Mouse (Mus musculus) olfactory bulb, adult 2 months (tissue): ENCODE data around the gene Ccl3.

Source experiments
- CTCF ChIP-seq: fragments of 200-500 bp; IDR thresholded peaks from 2 replicates; pipeline ENCODE4 v1.5.1; 2012; ENCODE audit warnings: low read depth, mild to moderate bottlenecking, low read length, moderate library complexity; ENCODE audit not compliant: insufficient read depth
- POLR2A ChIP-seq: fragments of 200-500 bp; IDR thresholded peaks from 2 replicates; pipeline ENCODE4 v1.6.1; 2012; ENCODE audit warnings: mild to moderate bottlenecking, low read depth, low read length, moderate library complexity; ENCODE audit not compliant: insufficient read depth

GRCm38 (mm10) chr11:83634425-83634824 lies 14.7 kb downstream of the Ccl3 start:
- TF ChIP-seq CTCF (no peak), POLR2A (no peak)
